Mouse (Mus musculus) heart, embryonic 14.5 days (tissue): ENCODE measurements around the gene Zfp358. TPM values are rescaled to one million over a fixed set of nuclear protein-coding genes. Genes with fewer than 3 reads are reported as not detected.

ENCODE experiments used
- ATAC-seq: fragments of 200-750 bp; cut with Nextera tagmentation; 2 replicates; pipeline ENCODE4 v1.8.0; 2017; ENCODE audit warnings: low read depth, moderate TSS enrichment; ENCODE audit not compliant: insufficient number of reproducible peaks, insufficient read depth, low FRiP score
- H3K27ac ChIP-seq, 2 experiments: fragments of 200-500 bp in 1 of 2; fragments of 300-500 bp in 1 of 2; sonication (generic) in 1 of 2; replicated peaks in 1 of 2; 2 replicates each; pipeline ENCODE4 v1.5.1; 2012 to 2014; ENCODE audit warnings: low read depth in 2 of 2, low read length in 2 of 2, control low read depth in 1 of 2, mild to moderate bottlenecking in 1 of 2, mixed read lengths in 1 of 2; ENCODE audit not compliant: control insufficient read depth in 1 of 2, insufficient read depth in 1 of 2
- H3K27me3 ChIP-seq: fragments of 300-500 bp; sonication (generic); 2 replicates; pipeline ENCODE4 v1.6.1; 2014; ENCODE audit warnings: mild to moderate bottlenecking, low read length, control low read depth; ENCODE audit not compliant: control insufficient read depth, insufficient read depth
- H3K36me3 ChIP-seq: fragments of 300-500 bp; sonication (generic); 2 replicates; pipeline ENCODE4 v1.6.1; 2014; ENCODE audit warnings: mild to moderate bottlenecking, control low read depth, low read length, mixed read lengths; ENCODE audit not compliant: control insufficient read depth, insufficient read depth
- H3K4me1 ChIP-seq, 2 experiments: fragments of 200-500 bp in 1 of 2; fragments of 300-500 bp in 1 of 2; sonication (generic) in 1 of 2; 2 replicates each; pipeline ENCODE4 v1.6.1; 2012 to 2014; ENCODE audit warnings: low read length in 2 of 2, control low read depth in 1 of 2, mixed read lengths in 1 of 2; ENCODE audit not compliant: control insufficient read depth in 2 of 2, insufficient read depth in 2 of 2
- H3K4me2 ChIP-seq: fragments of 300-500 bp; sonication (generic); 2 replicates; pipeline ENCODE4 v1.6.1; 2014; ENCODE audit warnings: mild to moderate bottlenecking, low read length
- H3K4me3 ChIP-seq, 2 experiments: fragments of 200-500 bp in 1 of 2; fragments of 300-500 bp in 1 of 2; sonication (generic) in 1 of 2; 2 replicates each; pipeline ENCODE4 v1.5.1; 2012 to 2014; ENCODE audit warnings: low read length in 2 of 2, mild to moderate bottlenecking in 2 of 2, control low read depth in 1 of 2, low read depth in 1 of 2, moderate library complexity in 1 of 2; ENCODE audit not compliant: control insufficient read depth in 1 of 2, insufficient read depth in 1 of 2
- H3K9ac ChIP-seq: fragments of 300-500 bp; sonication (generic); 2 replicates; pipeline ENCODE4 v1.6.1; 2014; ENCODE audit warnings: mild to moderate bottlenecking, low read length
- H3K9me3 ChIP-seq: fragments of 300-500 bp; sonication (generic); 2 replicates; pipeline ENCODE4 v1.6.1; 2016; ENCODE audit warnings: low read length, control low read depth; ENCODE audit not compliant: control insufficient read depth
- WGBS: fragments of 180-500 bp; shearing (Covaris S2); extraction: QIAGEN DNeasy Blood & Tissue Kit; methylation state at CpG from one replicate; pipeline ENCODE4 v1.1.7; 2014; 5-methylcytosine and 5-hydroxymethylcytosine counted together
- polyA plus RNA-seq: library from polyadenylated mRNA; unstranded; fragments of >200 nt; fragmentation: Nextera tagmentation; extraction: Ambion mirVana; gene quantifications from 2 replicates; pipeline ENCODE4 v1.2.1, GENCODE M21; 2014

The Zfp358 gene
- polyA plus RNA-seq, 1 experiment from 2014 or later: 17.4 TPM

DNA sequence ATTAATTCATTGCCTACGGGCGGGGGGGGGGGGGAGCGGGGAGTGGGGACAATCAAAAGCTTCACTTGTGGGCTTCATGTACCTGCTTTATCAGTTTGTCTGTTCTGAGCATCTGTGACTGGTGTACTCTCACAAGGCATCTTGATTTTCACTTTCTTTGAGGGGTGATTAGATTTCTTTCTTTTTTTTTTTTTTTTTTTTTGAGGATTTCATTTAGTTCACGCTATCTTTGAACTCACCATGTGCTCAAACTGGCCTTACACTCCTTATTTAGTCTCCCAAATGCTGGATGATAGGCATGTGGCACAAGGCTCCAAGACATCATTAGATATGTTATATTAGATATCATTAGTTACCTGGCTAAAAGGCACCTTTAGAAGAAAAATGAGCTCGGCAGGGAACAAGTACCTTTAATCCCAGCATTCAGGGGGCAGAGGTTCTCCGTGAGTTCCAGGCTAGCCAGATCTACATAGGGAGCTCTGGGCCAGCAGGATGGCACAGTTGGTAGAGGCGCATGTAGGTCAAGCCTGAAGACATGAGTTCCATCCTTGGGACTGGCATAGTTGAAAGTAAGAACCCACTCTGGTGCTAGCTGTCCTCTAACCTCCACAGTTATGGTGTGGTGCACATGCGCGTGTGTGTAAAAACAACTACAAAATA lies 24.9 kb upstream of the Zfp358 start:
- Histone ChIP-seq H3K36me3 (no peaks in the 10 kb centered on the region), H3K4me3 (peak overlapping the region; percentile 55 to 58), H3K9ac (peak overlapping the region; percentile 79), H3K9me3 (no peaks in the 10 kb centered on the region), H3K27me3 (no peaks in the 10 kb centered on the region), H3K4me2 (peak overlapping the region; percentile 80), H3K27ac (peak overlapping the region; percentile 78 to 83), H3K4me1 (no peaks in the 10 kb centered on the region; a peak in 1 of 4 replicates)
- ATAC-seq: no peak
- 53% methylated on average over 9 of the region's 9 CpGs for WGBS

- H3K4me2 ChIP-seq: no peak overlapping the region
- no peaks in the 10 kb centered on the region; a peak in 1 of 4 replicates for H3K4me1 ChIP-seq
- WGBS: 89% methylated on average over 1 of the region's 1 CpGs
- H3K27ac ChIP-seq: no peak overlapping the region
- no peak overlapping the region for H3K9ac ChIP-seq
- no peaks in the 10 kb centered on the region for H3K36me3 ChIP-seq
- H3K27me3 ChIP-seq: no peaks in the 10 kb centered on the region
- ATAC-seq: no peak
- H3K4me3 ChIP-seq: no peak overlapping the region
- no peaks in the 10 kb centered on the region for H3K9me3 ChIP-seq
Measured at GRCm38 (mm10) chr8:3468838-3469237, 24.1 kb upstream of the Zfp358 start.

- H3K4me2 ChIP-seq: no peak within 1 kb of the TSS
- H3K27me3 ChIP-seq: no peaks in the 10 kb centered on the region
- no peaks in the 10 kb centered on the region for H3K9me3 ChIP-seq
- H3K4me1 ChIP-seq: no peaks in the 10 kb centered on the region; a peak in 1 of 4 replicates
- no peak within 1 kb of the TSS for H3K27ac ChIP-seq
- H3K36me3 ChIP-seq: no peaks in the 10 kb centered on the region
- H3K9ac ChIP-seq: no peak within 1 kb of the TSS
- no peak for ATAC-seq
- H3K4me3 ChIP-seq: no peak within 1 kb of the TSS
Measured at GRCm38 (mm10) chr8:3470562-3470961, 22.4 kb upstream of the Zfp358 start, which contains the start of gene Tex45. TSS of gene Tex45 (plus strand) at chr8:3470862.

GRCm38 (mm10) chr8:3475715-3476429 lies 17.1 kb upstream of the Zfp358 start:
- Histone ChIP-seq H3K4me2 (peak overlapping the region; percentile 74), H3K9ac (peak overlapping the region; percentile 48; the same call in 1 of the 2 replicates), H3K27me3 (no peaks in the 10 kb centered on the region), H3K4me3 (peak overlapping the region; percentile 35 to 40), H3K27ac (no peak overlapping the region), H3K9me3 (no peaks in the 10 kb centered on the region), H3K4me1 (peaks cover 4 to 6% of the 10 kb centered on the region in 2 experiments; a peak in 2 of 4 replicates), H3K36me3 (no peaks in the 10 kb centered on the region)
- no peak; the same call in 1 of the 2 replicates for ATAC-seq
- 21% methylated on average over 37 of the region's 37 CpGs for WGBS

DNA sequence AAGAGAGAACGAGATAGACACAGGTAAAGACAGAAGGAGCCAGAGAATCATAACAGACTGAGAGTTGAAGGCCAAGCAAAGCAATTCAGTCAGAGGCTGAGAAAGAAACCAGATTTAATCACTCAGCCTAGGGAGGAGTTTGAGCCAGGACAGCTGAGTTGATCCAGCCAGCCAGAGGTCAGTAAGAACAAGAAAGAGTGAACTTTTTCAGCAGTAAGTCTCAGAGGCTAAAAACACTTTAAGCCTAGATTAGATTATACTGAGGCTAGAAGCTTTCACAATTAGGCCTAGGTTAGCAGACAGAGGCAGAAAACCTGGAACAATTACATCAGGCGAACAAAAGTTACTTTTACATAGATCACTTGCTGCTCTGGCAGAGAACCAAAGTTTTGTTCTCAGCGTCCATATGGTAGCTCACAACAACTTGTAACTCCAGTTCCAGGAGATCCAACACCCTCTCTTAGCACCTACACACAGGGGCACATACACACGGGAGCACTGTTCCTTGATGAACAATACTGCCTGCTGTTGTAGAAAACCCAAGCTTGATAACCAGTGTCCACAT lies 12.6 kb upstream of the Zfp358 start:
- 53% methylated on average over 4 of the region's 4 CpGs for WGBS
- Histone ChIP-seq H3K27ac (no peak overlapping the region), H3K9ac (no peak overlapping the region), H3K4me3 (no peak overlapping the region), H3K36me3 (no peaks in the 10 kb centered on the region), H3K9me3 (no peaks in the 10 kb centered on the region), H3K4me2 (no peak overlapping the region), H3K4me1 (peaks cover 7 to 9% of the 10 kb centered on the region in 2 experiments; a peak in 3 of 4 replicates), H3K27me3 (no peaks in the 10 kb centered on the region)
- ATAC-seq: no peak

- Histone ChIP-seq H3K27ac (no peak overlapping the region), H3K4me3 (no peak overlapping the region), H3K27me3 (no peaks in the 10 kb centered on the region), H3K36me3 (no peaks in the 10 kb centered on the region), H3K9ac (no peak overlapping the region), H3K4me1 (peaks cover 3% of the 10 kb centered on the region in 2 experiments; a peak in 1 of 4 replicates), H3K4me2 (no peak overlapping the region), H3K9me3 (no peaks in the 10 kb centered on the region)
- ATAC-seq: no peak
- WGBS: 50% methylated on average over 5 of the region's 5 CpGs
Measured at GRCm38 (mm10) chr8:3481605-3482004, 11.3 kb upstream of the Zfp358 start.

GRCm38 (mm10) chr8:3482240-3482740 lies 10.6 kb upstream of the Zfp358 start:
- Histone ChIP-seq H3K27ac (no peak overlapping the region), H3K4me3 (no peak overlapping the region), H3K4me1 (peaks cover 3% of the 10 kb centered on the region in 2 experiments; a peak in 1 of 4 replicates), H3K9me3 (no peaks in the 10 kb centered on the region), H3K27me3 (no peaks in the 10 kb centered on the region), H3K4me2 (no peak overlapping the region), H3K9ac (no peak overlapping the region), H3K36me3 (no peaks in the 10 kb centered on the region)
- ATAC-seq: no peak
- WGBS: 79% methylated on average over 22 of the region's 22 CpGs
